Mouse (Mus musculus): ENCODE data around the gene Rexo5.

GRCm38 (mm10) chr7:119795311-119795710 lies 1.5 kb downstream of the Rexo5 start:
- TF ChIP-seq CTCF (IDR thresholded peaks at IDR 0.05; ENCODE audit: low read depth) (no peak), EP300 (IDR thresholded peaks at IDR 0.05; ENCODE audit: low read depth) (0 out of 2 replicates have a peak, but pooled peaks have one; percentile 15)
